Mouse (Mus musculus) layer of hippocampus, postnatal 25 days (tissue): ENCODE measurements around the gene Traip. TPM values are rescaled to one million over a fixed set of nuclear protein-coding genes. Genes with fewer than 3 reads are reported as not detected.
A peak's percentile ranks its signal among the peaks of the same experiment; 100 is the strongest.

Experiments
- DNase-seq, 2 experiments: peaks; one replicate each; pipeline ENCODE4 v3.0.0; 2022; ENCODE audit warnings: mixed read lengths in 2 of 2, low spot score in 1 of 2; ENCODE audit errors: extremely low spot score in 1 of 2
- total RNA-seq, 2 experiments: library from RNA; stranded (reverse); gene quantifications; 2 replicates each; pipeline ENCODE4 v1.2.3; 2021

Traip gene
- total RNA-seq, 2 experiments from 2014 or later = 17.2 to 19.1 TPM

DNA sequence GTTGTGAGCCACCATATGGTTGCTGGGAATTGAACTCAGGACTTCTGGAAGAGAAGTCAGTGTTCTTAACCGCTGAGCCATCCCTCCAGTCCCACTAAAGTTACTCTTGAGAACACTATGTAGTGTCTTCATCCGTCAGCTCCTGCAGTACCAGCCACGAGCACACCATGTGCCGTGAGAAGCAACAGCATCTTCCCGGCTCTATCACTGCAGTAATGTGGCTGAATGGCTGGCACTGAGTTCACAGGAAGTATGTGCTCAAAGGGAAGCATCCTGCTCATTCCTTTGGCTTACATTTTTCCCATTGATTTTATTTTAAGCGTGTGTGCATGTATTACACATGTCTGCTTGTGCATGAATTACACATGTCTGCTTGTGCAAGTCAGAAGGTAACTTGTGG lies 17.5 kb downstream of the Traip start:
- no peak for DNase-seq

DNA sequence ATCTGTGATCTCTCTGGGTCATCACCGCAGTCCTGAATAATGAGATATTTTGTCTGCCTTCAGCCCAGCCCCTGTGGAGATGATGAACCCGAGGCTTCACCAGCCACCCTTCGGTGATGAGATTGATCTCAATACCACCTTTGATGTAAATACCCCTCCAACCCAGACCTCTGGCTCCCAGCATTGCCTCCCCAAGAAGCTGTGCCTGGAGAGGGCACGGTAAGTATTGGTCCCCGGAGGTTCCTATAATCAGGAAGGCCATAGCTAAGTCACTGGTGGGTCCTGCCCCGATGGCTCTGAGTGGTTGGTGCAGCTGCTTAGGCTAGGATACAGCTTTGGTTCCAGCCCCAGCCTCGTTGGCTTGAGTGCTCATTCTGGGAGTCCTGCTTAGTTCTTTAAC lies 18.6 kb downstream of the Traip start:
- DNase-seq = no peak

DNA sequence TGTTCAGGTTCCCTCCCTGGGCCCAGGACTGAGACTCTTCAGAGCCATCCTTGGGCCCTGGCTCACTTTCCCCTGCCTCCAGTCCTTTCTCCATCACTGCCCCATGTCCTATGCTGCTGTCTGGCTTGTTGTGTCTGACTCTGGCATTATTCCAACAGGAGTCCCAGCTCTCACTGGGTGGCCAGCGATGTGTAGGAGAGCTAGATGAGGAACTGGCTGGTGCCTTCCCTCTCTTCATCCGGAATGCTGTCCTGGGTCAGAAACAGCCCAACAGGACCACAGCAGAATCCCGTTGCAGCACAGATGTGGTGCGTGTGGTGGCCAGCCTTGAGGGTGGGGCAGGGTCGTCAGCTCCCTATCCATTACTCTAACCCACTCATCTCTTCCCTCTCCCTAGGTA lies 20.4 kb downstream of the Traip start:
- no peak for DNase-seq

DNA sequence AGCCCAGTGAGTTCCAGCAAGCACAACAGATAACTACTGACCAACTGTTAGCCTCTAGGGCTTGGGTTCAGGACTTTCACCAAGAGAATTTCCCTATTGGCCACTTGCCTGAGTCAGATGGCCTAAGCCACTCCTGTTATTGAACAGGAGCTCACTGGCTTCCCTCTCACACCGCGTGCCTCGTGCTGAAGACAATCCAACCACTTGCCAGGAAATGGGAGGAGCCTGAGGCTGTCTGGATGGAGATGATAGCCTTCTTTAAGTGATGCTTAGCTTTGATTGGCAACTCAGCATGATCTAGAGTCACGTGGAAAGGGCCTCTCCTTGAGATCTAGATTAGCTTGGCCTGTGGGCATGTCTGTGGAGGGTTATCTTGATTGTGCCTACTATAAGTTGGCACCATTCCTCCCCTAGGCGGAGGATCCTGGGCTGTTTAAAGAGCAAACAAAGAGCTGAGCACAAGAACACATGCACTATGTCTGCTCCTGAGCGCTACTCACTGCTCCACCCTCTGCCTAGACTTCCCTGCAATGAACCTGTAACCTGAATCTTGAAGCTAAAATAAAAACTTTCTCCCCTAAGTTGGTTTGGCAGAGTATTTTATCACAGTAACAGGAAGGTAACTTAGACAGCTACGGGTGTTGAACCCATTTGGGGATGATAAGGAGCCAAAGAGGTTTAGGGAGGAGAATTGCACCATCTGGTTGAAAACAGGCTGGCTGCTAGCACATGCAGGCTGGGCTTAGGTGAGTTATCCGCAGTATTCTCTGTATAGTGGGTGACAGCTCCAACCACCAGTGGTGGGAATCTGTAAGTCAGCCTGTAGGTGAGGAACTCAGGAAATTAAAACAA lies 22.0 kb downstream of the Traip start:
- no peak for DNase-seq

DNA sequence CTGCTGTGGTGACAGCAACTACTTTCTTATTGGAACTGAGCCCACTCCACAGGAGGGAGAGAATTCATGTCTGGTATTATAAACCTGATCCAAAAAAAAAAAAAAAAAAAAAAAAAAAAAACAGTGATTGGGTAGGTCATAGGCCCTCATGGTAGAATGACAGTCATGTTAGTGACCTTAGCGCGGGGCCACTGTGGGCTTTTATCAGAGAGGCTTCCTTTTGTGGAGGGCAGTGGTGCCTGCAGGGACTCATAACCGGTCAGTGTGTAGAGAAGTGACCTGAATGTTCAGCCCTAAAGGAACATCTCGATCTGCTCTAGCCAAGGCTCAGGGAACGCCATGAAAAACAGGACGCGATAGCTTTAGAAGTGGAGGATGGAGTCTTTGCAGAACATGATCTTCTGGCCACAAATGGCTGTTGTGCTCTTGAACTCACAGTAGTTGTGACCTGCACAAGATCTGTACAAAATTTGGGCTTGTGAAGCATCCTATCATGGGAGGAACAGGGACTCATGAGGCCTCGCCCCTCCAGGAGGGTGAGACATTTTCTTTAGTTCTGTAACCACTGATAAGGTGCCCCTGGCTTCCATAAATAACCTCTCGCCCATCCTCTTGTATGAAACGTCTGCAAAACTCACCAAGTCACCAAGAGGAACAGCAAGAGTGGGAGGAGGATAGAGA lies 24.7 kb downstream of the Traip start:
- DNase-seq = no peak

DNA sequence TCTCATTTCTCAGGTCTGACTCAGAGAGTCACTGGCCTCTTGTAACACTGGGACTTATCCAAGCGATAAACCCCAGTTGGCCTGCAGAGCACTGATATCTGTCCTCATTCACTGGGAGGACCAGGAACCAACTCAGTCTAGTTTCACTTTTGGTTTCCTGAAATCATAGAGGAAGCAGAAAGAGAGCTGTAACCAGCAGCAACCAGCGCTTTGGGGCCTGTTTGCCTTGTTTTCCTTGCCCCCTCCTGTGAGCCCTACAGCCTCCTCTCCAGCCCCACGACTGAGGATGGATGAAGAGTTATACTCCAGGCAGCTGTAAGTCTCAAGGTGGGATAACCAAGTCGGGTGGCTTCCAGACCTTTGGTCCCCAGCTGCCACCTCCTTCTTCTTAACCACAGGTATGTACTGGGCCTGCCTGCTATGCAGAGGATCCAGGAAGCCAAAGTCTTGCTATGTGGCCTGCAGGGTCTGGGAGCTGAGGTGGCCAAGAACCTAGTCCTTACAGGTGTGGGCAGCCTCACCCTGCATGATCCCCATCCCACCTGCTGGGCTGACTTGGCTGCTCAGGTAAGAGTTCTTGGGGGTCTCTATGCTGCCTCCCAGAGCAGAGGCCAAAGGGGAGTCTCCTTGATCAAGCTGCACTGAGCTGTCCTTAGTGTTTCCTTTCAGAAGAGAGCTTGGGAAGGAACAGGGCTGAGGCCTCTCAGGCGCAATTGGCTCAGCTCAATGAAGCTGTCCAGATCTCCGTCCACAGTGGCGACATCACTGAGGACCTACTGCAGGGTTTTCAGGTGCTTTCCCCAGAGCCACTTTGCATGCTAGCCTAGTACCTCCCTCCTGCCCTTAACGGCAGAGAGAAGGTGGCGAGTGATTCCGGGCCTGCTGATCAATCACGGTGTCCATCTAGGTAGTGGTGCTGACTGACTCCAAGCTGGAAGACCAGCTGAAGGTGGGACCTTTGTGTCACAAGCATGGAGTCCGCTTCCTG lies 25.8 kb downstream of the Traip start, which contains the start of gene Uba7:
Gene Uba7, plus strand, starts transcription at position 107 of the 988 bp plus-strand sequence.
- no peak for DNase-seq

DNA sequence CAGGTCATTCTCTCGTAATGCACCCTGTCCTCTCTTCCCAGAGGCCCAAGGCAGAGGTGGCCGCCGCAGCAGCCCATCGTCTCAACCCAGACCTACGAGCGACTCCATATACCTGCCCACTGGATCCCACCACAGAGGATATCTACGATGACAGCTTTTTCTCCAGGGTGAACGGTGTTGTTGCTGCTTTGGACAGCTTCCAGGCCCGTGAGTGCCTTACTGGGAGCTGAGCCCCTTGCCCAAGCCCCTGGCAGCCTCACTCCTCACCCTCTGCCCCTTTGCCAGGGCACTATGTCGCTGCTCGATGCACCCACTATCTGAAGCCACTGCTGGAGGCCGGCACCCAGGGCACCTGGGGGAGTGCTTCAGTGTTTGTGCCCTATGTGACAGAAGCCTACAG lies 28.9 kb downstream of the Traip start:
- no peak for DNase-seq

DNA sequence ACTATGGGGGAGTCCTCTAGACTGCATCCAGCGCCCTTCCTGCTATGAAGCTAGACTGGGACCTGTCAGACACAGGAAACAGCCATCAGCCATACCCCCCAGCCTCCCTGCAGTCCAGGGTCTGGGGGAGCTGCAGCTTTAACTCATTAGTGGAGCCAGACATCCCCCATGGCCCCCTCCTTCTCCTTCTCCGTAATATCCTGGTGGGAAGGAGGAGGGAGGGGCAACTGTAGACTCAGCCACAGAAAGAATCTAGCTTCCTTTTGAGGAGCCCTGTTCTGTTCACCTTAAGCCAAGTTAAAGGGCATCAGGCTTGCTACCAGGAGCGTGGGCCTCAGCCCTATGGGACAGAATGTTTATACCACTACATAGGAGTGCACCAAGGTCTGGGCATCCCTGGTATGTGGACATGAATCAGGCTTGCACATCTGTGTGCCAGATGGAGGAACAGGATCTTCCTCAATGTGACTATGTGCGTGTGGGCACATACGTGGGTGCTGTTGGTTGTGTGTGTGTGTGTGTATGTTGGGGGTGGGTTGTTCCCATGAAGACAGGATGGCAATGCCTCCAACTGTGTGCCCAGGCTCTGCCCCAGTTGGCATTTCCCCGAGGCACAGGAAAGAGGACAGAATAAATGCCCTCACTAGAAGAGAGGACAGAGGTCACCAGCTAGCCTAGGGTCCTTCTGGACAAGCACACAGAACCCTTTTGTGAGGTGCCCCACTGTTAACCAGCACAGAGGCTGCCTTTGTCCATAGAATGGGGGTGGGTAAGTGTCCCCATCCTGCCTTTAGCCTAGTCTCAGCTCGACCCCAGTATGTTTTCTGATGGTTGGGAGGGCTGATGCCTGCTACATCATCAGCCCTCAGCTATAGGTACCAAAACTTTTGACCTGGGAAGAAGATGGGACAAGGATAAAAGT lies 32.0 kb downstream of the Traip start:
- DNase-seq = peak; percentile 22 to 40

DNA sequence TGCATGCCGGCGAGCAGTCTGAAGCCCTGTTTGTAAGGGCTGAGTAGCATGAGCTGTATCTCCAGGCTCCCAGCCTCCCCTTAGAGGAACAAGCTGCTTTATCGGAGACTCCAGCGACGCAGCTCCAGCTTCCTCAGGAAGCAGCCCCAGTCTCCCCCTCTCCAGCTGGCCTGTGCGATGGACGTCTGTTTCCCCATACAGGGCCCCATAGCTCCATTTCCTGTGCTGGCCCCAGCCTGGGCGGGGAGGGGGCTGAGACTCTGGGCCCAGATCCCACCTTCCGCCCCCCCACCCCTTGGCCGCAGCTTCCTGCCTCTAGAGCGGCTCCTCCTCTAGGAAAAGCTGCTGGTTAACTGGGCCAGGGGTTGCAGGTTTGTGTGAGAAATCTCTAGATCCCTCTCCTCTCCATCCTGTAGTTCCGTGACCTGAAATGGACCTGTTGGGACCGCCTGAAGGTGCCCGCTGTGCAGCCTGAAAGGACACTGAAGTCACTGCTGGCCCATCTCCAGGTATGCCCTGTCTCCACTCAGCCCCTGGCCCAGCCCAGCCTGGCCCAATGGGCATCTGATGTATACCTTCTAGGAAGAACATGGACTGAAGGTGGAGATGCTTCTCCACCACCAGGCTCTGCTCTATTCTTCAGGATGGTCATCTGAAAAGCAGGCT lies 32.9 kb downstream of the Traip start, which contains the start of gene Gm20661:
Gene Gm20661, plus strand, starts transcription at position 378 of the 666 bp plus-strand sequence.
- peak; percentile 32 to 34 for DNase-seq

DNA sequence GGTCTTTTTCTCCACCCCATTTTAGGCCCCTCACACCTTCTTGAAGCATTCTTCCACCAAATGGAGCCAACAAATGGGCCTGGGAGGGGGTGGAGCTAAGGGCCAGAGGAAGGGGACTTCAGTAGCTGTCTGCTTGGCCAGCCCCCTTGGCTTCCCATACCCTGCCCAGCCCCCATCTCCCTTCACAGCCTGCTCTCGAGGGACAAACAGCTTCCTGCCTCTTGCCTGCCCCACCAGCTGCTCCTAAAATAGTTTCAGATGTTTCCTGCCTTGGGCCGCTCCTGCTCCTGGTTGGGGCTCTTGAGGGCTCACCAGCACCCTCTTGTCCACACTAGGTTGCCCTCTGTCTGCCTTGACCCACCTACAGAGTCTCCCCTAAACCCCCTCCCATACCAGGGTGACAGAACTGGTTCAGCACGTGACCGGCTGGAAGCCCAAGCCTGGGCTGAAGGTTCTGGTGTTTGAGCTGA lies 33.5 kb downstream of the Traip start:
- peak; percentile 29 to 33 for DNase-seq

DNA sequence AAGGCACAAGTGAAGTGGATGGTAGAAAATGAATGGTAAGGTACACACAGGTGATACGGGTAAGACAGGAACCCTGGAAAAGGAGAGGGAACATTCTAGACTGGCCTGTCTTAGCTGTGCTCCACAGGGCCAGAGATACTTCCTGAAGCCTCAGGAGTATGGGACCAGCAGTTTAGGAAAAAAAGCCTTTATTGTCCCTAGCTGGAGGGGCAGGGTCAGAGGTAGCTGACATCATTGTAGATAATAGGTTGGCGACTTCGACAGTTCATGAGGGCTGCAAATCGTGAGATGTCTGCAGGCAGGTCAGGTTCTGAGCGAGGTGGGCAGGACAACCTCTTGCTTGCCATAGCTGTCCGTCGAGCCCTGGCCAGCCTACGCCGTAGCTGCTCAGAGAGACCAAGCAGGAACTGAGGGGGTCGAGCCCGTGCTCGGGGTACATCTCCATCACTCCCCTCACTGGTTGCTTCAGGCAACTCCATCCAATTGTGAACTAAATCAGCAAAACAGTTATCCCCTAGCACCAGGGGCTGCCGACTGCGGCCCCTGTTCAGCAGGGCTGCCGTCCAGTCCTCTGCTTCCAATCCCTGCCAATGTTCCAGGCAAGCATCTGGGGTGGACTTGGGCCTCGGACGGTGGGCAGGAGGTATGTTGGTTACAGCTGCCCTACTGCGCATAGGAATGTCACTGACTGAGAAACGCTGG lies 34.3 kb downstream of the Traip start:
- peak in 1 of 2 experiments; percentile 14 for DNase-seq

DNA sequence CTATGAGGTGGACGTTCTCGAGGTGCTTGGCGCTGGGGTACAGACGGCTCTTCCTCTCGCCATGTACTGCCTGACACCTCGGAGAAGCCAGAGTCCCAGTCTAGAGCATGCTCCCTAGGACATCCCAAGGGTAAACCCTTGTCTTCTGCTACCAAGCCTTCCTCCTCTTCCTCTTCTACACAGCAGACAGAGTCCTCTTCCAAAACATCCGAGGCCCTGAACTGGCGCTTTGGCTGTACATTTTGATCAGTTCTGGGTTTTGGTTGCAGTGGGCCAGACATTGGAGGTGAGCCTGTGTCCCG lies 34.8 kb downstream of the Traip start:
- DNase-seq = no peak

DNA sequence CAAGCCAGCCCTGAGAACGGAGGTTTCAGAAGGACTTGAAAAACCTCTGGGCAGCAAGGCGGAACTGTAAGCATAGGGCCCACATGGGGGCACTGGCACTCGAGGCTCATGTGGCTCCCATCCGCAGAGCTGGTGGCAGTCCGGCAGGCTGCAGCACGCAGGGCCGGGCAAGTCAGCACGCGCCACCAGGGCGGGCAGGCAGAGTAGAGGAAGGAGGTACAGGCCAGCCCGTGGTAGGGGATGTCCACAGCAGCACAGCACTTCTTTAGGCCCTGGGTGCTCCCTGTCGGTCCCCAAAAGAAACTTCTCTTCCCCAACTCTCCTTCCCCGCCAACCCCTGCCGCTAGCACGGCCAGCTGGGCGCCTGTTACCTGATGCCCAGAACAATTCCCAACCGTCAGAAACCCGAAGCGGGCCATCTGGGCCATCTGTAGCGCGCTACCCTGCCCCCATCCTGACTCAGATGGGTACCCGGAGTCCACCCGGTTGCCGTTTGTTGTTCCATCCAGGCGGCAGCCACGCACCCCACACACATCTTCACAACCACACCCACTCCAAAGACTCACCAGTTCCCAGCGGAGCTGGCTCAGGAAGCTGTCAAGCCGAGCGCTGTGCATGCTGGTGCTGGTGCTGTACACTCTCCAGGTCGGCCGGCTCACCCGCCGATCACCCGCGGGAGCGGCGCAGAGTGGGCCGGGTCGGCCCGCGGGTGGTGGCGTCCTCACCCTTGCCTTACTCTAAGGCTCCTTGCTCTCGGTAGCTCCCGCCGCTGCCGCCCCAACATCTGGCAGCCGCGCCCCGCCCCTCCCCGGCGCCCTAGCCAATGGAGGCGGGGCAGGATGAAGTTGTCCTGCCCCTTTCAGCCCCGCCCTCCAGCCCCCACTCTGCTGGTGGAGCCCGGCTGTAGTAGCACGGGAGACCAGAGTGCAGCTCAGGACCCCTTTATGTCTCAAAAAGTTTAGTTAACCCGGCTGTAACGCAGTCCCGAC lies 35.5 kb downstream of the Traip start, which contains the start of gene Inka1:
Gene Inka1, minus strand, starts transcription at position 749 of the 989 bp plus-strand sequence.
- DNase-seq = peak; percentile 56 to 70

DNA sequence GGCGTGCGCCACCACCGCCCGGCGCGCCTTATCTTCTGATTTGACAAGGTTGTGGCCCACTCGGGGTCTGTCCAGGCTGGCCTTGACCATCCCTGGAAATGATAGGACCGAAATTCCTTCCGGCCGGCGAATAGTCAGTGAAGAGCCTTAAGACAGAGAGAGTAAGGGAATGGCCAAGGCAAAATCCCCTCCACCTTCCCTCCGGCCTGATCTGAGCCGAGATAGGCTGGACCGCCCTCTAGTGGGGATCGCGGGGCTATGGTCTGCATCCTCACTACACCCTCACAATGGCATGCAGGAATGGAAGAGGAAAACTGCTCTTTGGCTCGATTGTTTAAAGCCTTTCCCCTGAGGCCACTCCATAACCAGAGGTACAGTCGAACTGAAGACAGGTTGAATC lies 36.4 kb downstream of the Traip start:
- DNase-seq = peak; percentile 67 to 73

DNA sequence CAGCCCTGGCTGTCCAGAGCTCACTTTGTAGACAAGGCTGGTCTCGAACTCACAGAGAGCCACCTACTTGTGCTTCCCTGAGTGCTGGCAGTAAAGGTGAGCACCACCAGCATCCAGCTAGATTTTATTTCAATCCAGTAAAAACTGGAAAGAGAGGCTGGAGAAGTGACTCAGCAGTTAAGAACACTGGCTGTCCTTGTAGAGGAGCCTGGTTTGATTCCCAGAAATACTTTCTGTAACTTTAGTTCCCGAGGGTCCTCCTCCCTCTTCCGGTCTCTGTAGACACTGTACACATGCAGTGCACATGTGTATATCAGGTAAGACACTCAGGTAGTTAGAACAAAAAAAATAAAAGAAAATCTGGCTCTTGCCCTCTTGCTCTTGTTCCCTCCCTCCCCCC lies 38.0 kb downstream of the Traip start:
- no peak for DNase-seq

DNA sequence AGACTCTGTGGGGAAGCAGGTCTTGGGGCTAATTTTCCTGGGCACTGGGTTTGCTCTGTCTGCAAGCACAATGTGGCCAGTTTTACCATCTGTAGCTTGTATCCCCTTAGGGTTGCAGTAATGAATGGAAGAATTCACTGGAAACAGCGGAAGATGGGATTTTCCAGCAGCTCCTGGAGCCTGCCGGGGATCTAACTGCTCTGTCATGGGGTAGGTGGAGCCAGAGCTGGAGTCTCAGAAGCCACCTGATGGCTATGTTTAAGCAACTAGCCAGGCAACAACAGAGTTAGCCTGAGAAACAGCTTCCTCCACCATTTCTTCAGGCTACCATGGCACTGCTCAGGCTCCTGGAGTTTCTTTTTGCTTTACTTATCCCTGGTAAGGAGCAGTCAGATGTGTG lies 42.3 kb downstream of the Traip start, which contains the start of gene Cdhr4:
Gene Cdhr4, plus strand, starts transcription at position 301 of the 400 bp plus-strand sequence.
- no peak for DNase-seq

DNA sequence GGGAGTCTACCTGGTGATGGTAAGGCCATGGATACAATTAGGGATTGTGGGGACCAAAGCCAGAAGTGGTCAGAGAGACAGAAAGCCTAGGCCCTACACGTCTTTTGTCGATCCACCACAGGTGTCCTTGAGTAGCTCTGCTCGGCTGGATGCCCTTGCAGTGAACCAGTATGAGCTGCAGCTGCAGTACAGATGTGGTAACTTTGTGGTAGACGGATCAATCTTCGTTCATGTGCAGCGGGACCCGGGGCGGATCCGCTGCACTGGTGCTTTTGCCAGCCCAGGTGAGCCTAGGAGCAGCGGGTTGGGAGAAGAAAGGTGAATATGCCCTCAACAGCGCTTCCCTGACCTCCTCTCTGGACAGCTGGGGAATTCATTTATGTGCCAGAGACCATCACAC lies 43.1 kb downstream of the Traip start:
- DNase-seq = no peak
